Mouse (Mus musculus) erythroblast, embryonic 14.5 days (primary cell): ENCODE results near the gene Fxyd5.

Experiments used
- GATA1 ChIP-seq: IDR thresholded peaks from 2 replicates; pipeline ENCODE4 v1.6.1; 2012; ENCODE audit warnings: low read length, inconsistent platforms, mixed read lengths
- TAL1 ChIP-seq: IDR thresholded peaks from 3 replicates; pipeline ENCODE4 v1.6.1; 2012; ENCODE audit warnings: low read length, inconsistent platforms, mixed read lengths

GRCm38 (mm10) chr7:31072326-31072725 lies 30.0 kb upstream of the Fxyd5 start:
- no peak for TF ChIP-seq TAL1
- no peak for TF ChIP-seq GATA1
